Mouse (Mus musculus) lung, postnatal 14 days (tissue): ENCODE data around the gene Hemk1.
A peak's percentile ranks its signal among the peaks of the same experiment; 100 is the strongest.

Experiments
- DNase-seq: peaks from one replicate; pipeline ENCODE4 v3.0.0; 2021

Gene Hemk1

GRCm38 (mm10) chr9:107338172-107338883, at the start of gene Hemk1:
Gene Hemk1 (minus strand): TSS chr9:107338350.
- DNase-seq, result peak; percentile 80

GRCm38 (mm10) chr9:107387708-107388107, 49.6 kb upstream of the Hemk1 start:
- DNase-seq, result no peak

- peak; percentile 28 for DNase-seq
Measured at GRCm38 (mm10) chr9:107386722-107387121, 48.6 kb upstream of the Hemk1 start.

GRCm38 (mm10) chr9:107384396-107384795, 46.2 kb upstream of the Hemk1 start:
- no peak for DNase-seq

- DNase-seq, result peak; percentile 18
Measured at GRCm38 (mm10) chr9:107381723-107382122, 43.6 kb upstream of the Hemk1 start.

GRCm38 (mm10) chr9:107377961-107378512, 39.9 kb upstream of the Hemk1 start:
- DNase-seq, result no peak

GRCm38 (mm10) chr9:107375451-107375850, 37.3 kb upstream of the Hemk1 start:
- no peak for DNase-seq

- peak; percentile 18 for DNase-seq
Measured at GRCm38 (mm10) chr9:107374623-107375022, 36.5 kb upstream of the Hemk1 start.

- DNase-seq, result no peak
Measured at GRCm38 (mm10) chr9:107372441-107372840, 34.3 kb upstream of the Hemk1 start.

GRCm38 (mm10) chr9:107370106-107370463, 31.9 kb upstream of the Hemk1 start:
- no peak for DNase-seq

- no peak for DNase-seq
Measured at GRCm38 (mm10) chr9:107369270-107370105, 31.3 kb upstream of the Hemk1 start.

- no peak for DNase-seq
Measured at GRCm38 (mm10) chr9:107368302-107368701, 30.2 kb upstream of the Hemk1 start.

- peak; percentile 68 for DNase-seq
Measured at GRCm38 (mm10) chr9:107366644-107367043, 28.5 kb upstream of the Hemk1 start.

- DNase-seq, result no peak
Measured at GRCm38 (mm10) chr9:107360989-107361388, 22.8 kb upstream of the Hemk1 start.

GRCm38 (mm10) chr9:107357651-107358050, 19.5 kb upstream of the Hemk1 start:
- peak; percentile 82 for DNase-seq

GRCm38 (mm10) chr9:107355870-107356765, 18.0 kb upstream of the Hemk1 start:
- DNase-seq, result peak; percentile 75

- DNase-seq, result peak; percentile 18
Measured at GRCm38 (mm10) chr9:107354826-107355225, 16.7 kb upstream of the Hemk1 start.

GRCm38 (mm10) chr9:107349321-107349720, 11.2 kb upstream of the Hemk1 start:
- no peak for DNase-seq

GRCm38 (mm10) chr9:107347586-107348183, 9.5 kb upstream of the Hemk1 start:
- DNase-seq, result no peak

- no peak for DNase-seq
Measured at GRCm38 (mm10) chr9:107346081-107346480, 7.9 kb upstream of the Hemk1 start.

- no peak for DNase-seq
Measured at GRCm38 (mm10) chr9:107344027-107344426, 5.9 kb upstream of the Hemk1 start.
